Mouse (Mus musculus) heart, embryonic 16.5 days (tissue): ENCODE data around the gene Alg10b. TPM values are rescaled to one million over a fixed set of nuclear protein-coding genes. Genes with fewer than 3 reads are reported as not detected.
A peak's percentile ranks its signal among the peaks of the same experiment; 100 is the strongest.
"Not testable (repeated sequence)": the region's sequence is repeated elsewhere in the genome, so short reads cannot be mapped to it uniquely, and the experiment has no call there.

Experiments
- ATAC-seq: fragments of 200-750 bp; cut with Nextera tagmentation; replicated peaks from 2 replicates; pipeline ENCODE4 v1.8.0; 2017; ENCODE audit warnings: moderate number of reproducible peaks; ENCODE audit not compliant: insufficient read depth, low FRiP score; ENCODE audit errors: extremely low read depth
- H3K27ac ChIP-seq: fragments of 300-500 bp; sonication (generic); 2 replicates; pipeline ENCODE4 v1.5.1; 2014; ENCODE audit warnings: mild to moderate bottlenecking, low read length, control low read depth, moderate library complexity
- H3K27me3 ChIP-seq: fragments of 300-500 bp; sonication (generic); 2 replicates; pipeline ENCODE4 v1.6.1; 2014; ENCODE audit warnings: low read length, mixed read lengths; ENCODE audit not compliant: control insufficient read depth, insufficient read depth
- H3K36me3 ChIP-seq: fragments of 300-500 bp; sonication (generic); 2 replicates; pipeline ENCODE4 v1.6.1; 2014; ENCODE audit not compliant: control insufficient read depth, insufficient read depth
- H3K4me1 ChIP-seq: fragments of 300-500 bp; sonication (generic); 2 replicates; pipeline ENCODE4 v1.6.1; 2014; ENCODE audit warnings: low read length, mixed read lengths; ENCODE audit not compliant: control insufficient read depth, insufficient read depth
- H3K4me2 ChIP-seq: fragments of 300-500 bp; sonication (generic); 2 replicates; pipeline ENCODE4 v1.6.1; 2014; ENCODE audit warnings: low read depth, mild to moderate bottlenecking, control low read depth, low read length
- H3K4me3 ChIP-seq: fragments of 300-500 bp; sonication (generic); 2 replicates; pipeline ENCODE4 v1.5.1; 2014; ENCODE audit warnings: mild to moderate bottlenecking, control low read depth, low read length
- H3K9ac ChIP-seq: fragments of 300-500 bp; sonication (generic); 2 replicates; pipeline ENCODE4 v1.6.1; 2014; ENCODE audit warnings: low read length, control low read depth
- H3K9me3 ChIP-seq: fragments of 300-500 bp; sonication (generic); replicated peaks from 2 replicates; pipeline ENCODE4 v1.6.1; 2016; ENCODE audit warnings: low read length; ENCODE audit not compliant: control insufficient read depth
- WGBS: fragments of 180-500 bp; shearing (Covaris S2); extraction: QIAGEN DNeasy Blood & Tissue Kit; methylation state at CpG from one replicate; pipeline ENCODE4 v1.1.7; 2014; 5-methylcytosine and 5-hydroxymethylcytosine counted together
- polyA plus RNA-seq: library from polyadenylated mRNA; unstranded; fragments of >200 nt; fragmentation: Nextera tagmentation; extraction: Ambion mirVana; gene quantifications from 2 replicates; pipeline ENCODE4 v1.2.1, GENCODE M21; 2015

Alg10b gene
- 19.5 and 20.0 TPM in 2 replicates for polyA plus RNA-seq

DNA sequence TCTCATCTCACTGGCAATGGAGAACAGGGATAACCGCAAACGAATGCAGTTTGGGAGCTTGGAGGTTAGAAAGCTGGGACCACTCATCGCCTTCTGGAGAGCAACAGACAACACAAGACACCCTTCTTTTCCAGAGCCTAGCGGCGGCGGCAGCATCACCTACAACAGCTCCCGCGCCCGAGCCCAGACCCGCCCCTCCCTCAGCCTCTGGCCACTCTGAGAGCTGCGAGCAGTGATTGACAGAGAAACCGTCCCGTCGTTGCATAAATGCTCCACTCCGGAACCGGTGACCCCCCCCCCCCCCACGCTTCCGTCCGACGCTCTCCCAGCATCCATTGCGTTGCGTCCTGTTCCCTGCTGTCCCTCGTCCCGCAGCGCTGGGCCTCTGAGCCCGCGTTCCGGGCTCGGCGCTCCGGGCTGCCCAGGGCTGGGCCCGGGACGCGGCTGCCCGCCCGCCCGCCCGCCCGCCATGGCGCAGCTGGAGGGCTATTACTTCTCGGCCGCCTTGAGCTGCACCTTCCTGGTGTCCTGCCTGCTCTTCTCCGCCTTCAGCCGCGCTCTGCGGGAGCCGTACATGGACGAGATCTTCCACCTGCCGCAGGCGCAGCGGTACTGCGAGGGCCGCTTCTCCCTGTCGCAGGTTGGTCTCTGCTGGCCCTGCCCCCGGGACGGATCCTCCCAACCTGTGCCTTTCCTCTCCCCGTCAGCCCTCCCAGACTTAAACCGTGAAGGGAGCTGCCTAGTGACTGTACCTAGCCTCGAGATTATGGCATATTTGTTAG is at the start of gene Alg10b:
Gene Alg10b, plus strand, starts transcription at position 343 of the 782 bp plus-strand sequence.
- peak within 1 kb of the TSS; percentile 94 for H3K4me3 ChIP-seq

DNA sequence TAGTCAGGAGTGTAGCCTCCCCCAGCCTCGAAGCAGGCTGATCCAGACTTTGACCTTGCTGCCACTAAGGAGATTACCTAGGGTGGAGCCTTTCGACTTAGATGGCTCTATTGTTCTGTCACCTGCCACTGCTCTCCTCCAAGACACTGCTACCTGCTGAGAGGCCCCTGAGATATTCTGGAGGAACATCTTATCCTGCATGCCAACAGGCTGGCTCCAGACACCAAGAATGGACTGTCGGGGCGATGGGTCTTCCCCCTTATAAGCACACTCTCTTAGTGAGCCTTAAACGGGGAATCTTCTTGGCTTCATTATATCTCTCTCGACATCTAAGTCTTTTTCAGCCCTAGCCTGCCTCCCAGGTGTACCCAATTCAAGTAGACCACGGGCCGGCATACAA is 41.0 kb upstream of the Alg10b start:
- not testable (repeated sequence) for H3K9ac ChIP-seq, H3K4me1 ChIP-seq, H3K4me3 ChIP-seq, H3K27me3 ChIP-seq, H3K36me3 ChIP-seq, H3K4me2 ChIP-seq, H3K9me3 ChIP-seq, H3K27ac ChIP-seq, ATAC-seq
- 56% methylated on average over 8 of the region's 8 CpGs for WGBS

More for the DNA sequence above, at the start of gene Alg10b:
- no peaks in the 10 kb centered on the region for H3K9me3 ChIP-seq
- H3K4me2 ChIP-seq, result peak within 1 kb of the TSS; percentile 85
- peak within 1 kb of the TSS; percentile 98 for H3K9ac ChIP-seq
- peaks cover 14% of the 10 kb centered on the region; the same call in 1 of the 2 replicates for H3K36me3 ChIP-seq
- H3K27me3 ChIP-seq, result no peaks in the 10 kb centered on the region
- peak within 1 kb of the TSS; percentile 86 for H3K27ac ChIP-seq
- 0 out of 2 replicates have a peak, but pooled peaks cover 2% of the 10 kb centered on the region for H3K4me1 ChIP-seq
- peak; percentile 98 for ATAC-seq
- under 1% methylated on average over 55 of the region's 59 CpGs for WGBS

DNA sequence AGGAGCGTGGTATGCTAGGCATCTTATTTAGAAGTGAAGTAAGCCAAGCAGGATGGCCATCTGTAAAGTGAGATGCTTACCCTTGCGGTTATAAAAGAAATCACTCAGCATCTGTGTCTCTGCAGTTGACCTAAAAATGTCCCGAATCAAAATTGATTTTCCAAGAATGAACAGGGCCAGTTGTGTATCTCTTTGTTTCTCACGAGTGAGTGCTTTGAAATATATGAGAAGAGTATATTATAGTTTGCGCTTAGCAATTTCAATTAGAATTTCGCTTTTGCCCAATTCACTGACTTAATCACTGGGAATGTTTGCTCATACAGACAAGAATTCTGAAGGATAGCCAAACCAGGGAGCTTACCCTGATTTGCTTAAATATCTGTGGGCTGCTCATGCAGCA is 40.6 kb upstream of the Alg10b start:
- H3K9ac ChIP-seq, result no peak overlapping the region
- H3K4me3 ChIP-seq, result no peak overlapping the region
- H3K4me1 ChIP-seq, result no peaks in the 10 kb centered on the region
- WGBS, result 89% methylated on average over 6 of the region's 6 CpGs
- no peaks in the 10 kb centered on the region for H3K9me3 ChIP-seq
- no peaks in the 10 kb centered on the region for H3K27me3 ChIP-seq
- no peak for ATAC-seq
- H3K36me3 ChIP-seq, result no peaks in the 10 kb centered on the region
- H3K4me2 ChIP-seq, result no peak overlapping the region
- H3K27ac ChIP-seq, result no peak overlapping the region

DNA sequence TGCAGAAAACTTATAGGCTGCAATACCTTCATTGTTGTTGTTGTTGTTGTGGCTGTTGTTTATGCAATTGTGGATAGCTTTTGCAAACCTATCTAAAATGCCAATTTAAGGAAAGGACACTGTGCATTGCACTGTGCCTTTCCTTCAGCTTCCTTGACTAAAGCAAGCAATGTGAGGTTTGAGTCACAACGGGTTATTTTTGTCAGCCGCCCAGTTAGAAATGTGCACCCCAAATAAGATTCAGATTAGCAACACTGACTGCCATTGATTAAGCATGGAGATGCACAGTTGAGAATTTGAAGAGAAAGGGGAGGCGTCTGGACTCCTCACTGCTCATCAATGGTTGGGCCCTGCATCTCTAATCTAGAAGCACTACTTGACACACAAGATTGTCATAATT is 39.4 kb upstream of the Alg10b start:
- ATAC-seq, result no peak

DNA sequence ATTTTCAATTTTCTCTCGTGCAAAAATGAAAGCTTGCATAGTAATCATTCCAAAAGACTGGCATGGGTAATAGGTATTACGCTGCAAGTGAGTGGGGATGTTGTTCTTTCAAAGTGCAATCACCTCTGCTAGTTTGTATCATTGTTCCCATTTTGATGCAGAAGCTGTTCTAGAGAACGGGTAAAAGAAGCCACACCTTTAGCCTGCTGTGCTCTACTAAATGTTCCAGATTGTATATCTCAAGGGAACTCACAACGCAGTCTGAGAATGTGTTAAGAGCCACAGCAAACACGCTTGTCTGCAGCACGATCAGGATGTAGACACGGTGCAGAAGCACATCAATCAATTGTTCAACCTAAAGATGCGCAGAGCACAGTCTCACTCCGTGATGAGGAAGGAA is 34.6 kb upstream of the Alg10b start:
- Histone ChIP-seq H3K4me1 (no peaks in the 10 kb centered on the region), H3K36me3 (no peaks in the 10 kb centered on the region), H3K4me2 (no peak overlapping the region), H3K9me3 (no peaks in the 10 kb centered on the region), H3K9ac (no peak overlapping the region), H3K27ac (no peak overlapping the region), H3K4me3 (no peak overlapping the region), H3K27me3 (no peaks in the 10 kb centered on the region)
- ATAC-seq, result no peak
- WGBS, result 67% methylated on average over 9 of the region's 9 CpGs

More for the DNA sequence above, 39.4 kb upstream of the Alg10b start:
- Histone ChIP-seq H3K9me3 (no peaks in the 10 kb centered on the region), H3K36me3 (no peaks in the 10 kb centered on the region), H3K9ac (no peak overlapping the region), H3K4me2 (no peak overlapping the region), H3K4me1 (no peaks in the 10 kb centered on the region), H3K27ac (no peak overlapping the region), H3K4me3 (no peak overlapping the region), H3K27me3 (no peaks in the 10 kb centered on the region)
- 69% methylated on average over 3 of the region's 3 CpGs for WGBS

DNA sequence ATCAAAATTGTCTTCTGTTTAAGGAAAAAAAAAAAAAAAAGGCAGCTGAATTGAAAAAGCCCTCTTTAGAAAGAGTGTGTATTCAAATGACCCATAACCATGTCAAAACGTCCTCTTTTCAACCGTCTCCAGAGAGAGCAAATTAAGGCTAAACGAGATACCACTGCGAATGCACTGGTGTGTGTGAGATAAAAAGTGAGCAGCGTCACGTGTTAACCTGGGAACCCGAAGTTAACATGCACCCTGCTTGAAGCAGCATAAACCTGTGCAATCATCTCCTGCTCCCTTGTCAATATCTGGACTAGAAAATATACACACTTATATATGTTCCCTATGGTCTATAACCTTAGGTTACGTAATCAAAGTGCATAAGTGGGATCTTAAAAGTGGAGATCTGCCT is 10.2 kb upstream of the Alg10b start:
- Histone ChIP-seq H3K9ac (no peak overlapping the region), H3K4me1 (no peaks in the 10 kb centered on the region), H3K9me3 (no peaks in the 10 kb centered on the region), H3K36me3 (no peaks in the 10 kb centered on the region), H3K27ac (no peak overlapping the region), H3K4me3 (no peak overlapping the region), H3K4me2 (no peak overlapping the region), H3K27me3 (no peaks in the 10 kb centered on the region)
- 70% methylated on average over 8 of the region's 8 CpGs for WGBS
- ATAC-seq, result no peak

DNA sequence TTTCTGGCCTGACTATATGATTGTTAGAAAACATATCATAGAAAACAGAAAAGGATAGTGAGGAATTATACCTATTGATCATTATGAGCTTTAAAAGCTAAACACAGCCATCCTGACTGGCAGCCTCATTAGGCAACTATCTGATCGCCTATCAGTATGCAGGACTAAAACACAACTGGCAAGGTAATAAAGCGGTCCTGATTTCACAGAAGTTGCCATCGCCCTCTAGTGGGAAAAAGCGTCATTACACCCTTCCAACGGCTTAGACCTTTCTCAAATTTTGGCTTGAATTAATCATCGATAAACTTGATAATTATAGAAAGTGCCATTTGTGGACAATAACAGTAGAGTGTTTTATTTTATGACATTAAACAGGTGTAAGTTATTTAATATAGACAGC is 9.2 kb upstream of the Alg10b start:
- Histone ChIP-seq H3K27me3 (no peaks in the 10 kb centered on the region), H3K4me3 (no peak overlapping the region), H3K4me2 (no peak overlapping the region), H3K27ac (no peak overlapping the region), H3K9me3 (no peaks in the 10 kb centered on the region), H3K36me3 (no peaks in the 10 kb centered on the region), H3K9ac (no peak overlapping the region), H3K4me1 (no peaks in the 10 kb centered on the region)
- 10% methylated on average over 6 of the region's 6 CpGs for WGBS
- no peak for ATAC-seq

DNA sequence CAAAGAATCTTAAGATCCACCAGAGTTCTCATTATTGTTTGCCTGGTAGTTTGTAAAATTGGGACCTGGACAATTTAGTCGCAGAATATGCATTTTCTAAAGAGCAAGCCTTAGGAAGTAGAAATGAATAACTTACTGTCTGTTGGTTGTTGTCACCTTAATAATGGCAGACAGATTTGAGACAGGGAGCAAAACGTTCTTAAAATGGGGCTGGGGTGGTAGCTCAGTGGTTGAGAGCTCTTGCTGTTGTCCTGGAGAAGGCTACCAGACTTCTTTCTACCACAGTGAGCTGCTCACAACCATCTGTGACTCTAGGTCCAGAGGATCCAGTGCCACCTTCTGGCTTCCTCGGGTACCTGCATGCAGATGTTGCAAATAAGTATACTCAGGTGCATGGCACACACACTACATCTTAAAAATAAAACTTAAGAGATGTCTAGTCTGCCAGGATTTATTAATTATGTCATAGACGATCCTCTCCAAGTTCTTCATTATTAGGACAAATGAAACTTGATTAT is 1.0 kb downstream of the Alg10b start:
- WGBS, result 62% methylated on average over 4 of the region's 4 CpGs
- no peak for ATAC-seq
- H3K4me2 ChIP-seq, result peak overlapping the region; percentile 85
- H3K9ac ChIP-seq, result peak overlapping the region; percentile 98
- H3K36me3 ChIP-seq, result peaks cover 16% of the 10 kb centered on the region; the same call in 1 of the 2 replicates
- no peak overlapping the region for H3K27ac ChIP-seq
- 0 out of 2 replicates have a peak, but pooled peaks cover 2% of the 10 kb centered on the region for H3K4me1 ChIP-seq
- H3K9me3 ChIP-seq, result no peaks in the 10 kb centered on the region
- H3K27me3 ChIP-seq, result no peaks in the 10 kb centered on the region
- peak overlapping the region; percentile 94 for H3K4me3 ChIP-seq

DNA sequence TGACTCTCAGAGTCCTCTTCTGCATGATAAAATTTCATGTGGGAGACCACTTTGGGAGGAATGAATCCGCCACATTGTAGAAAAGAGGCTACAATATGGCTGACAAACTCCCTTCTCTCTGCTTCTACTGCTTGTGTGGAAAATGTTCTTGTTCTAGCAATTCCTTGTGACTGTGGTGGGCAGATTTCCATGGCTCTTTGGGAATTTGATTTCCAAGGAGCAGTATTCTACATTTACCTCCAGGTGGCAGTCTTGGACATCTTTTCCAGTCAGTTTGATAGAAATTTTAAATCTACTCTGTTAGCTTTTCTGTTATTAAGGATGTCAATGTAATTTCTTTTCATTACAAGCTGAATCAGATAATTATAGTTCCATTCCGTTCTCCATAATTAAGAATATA is 13.5 kb downstream of the Alg10b start:
- Histone ChIP-seq H3K4me3 (no peak overlapping the region), H3K27me3 (no peaks in the 10 kb centered on the region), H3K4me1 (no peaks in the 10 kb centered on the region), H3K27ac (no peak overlapping the region), H3K36me3 (peaks cover 8% of the 10 kb centered on the region), H3K4me2 (no peak overlapping the region), H3K9me3 (no peaks in the 10 kb centered on the region), H3K9ac (no peak overlapping the region)
- no peak for ATAC-seq
- 34% methylated on average over 2 of the region's 2 CpGs for WGBS
